Mouse (Mus musculus) thymus, postnatal 14 days (tissue): ENCODE measurements at regions not wholly inside any gene's neighbourhood (a gene's known extent, or its start where the extent isn't known, plus 50 kb on each side); places are given as distances from the start of the nearest gene placed in this dataset.

ENCODE experiments used
- DNase-seq: peaks from one replicate; pipeline ENCODE4 v3.0.0; 2021

DNA sequence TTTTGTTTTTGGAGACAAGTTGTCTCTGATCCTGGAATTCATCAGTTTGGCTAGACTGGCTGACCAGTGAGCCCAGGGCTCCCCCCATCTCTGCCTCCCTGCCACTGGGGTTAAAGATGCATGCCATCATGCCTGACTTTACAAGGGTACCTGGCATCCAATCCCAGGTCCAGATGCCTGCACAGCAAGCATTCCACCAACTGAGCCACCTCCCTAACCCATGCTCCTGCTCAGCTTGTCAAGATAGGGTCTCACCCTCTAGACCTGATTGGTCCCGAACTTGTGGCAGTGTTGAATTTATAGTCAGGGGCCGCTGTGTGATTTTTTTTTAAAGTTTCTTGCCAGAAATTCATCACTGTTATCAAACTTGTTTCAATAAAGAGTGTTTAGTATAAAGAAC is 111.4 kb upstream of the Mkln1 start:
- no peak for DNase-seq

DNA sequence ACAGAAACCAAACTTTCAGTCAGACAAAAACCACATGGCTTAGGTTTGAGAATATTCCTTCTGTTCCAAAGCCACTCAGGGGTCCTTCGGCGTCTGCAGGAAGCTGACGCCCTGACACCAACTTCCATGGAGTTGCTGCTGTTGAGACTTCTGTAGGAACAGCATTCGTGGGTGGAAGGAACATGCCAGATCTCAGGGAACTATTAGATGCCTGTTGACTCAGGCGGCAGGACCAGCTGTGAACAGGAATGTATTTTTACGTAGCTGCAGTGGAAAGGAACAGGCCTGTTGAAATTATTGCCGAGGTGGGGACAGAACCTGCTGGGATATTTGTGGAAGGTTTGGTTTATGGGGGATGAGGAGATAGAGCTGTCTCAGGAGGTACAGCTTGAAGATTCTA is 110.8 kb upstream of the Mkln1 start:
- DNase-seq = no peak

DNA sequence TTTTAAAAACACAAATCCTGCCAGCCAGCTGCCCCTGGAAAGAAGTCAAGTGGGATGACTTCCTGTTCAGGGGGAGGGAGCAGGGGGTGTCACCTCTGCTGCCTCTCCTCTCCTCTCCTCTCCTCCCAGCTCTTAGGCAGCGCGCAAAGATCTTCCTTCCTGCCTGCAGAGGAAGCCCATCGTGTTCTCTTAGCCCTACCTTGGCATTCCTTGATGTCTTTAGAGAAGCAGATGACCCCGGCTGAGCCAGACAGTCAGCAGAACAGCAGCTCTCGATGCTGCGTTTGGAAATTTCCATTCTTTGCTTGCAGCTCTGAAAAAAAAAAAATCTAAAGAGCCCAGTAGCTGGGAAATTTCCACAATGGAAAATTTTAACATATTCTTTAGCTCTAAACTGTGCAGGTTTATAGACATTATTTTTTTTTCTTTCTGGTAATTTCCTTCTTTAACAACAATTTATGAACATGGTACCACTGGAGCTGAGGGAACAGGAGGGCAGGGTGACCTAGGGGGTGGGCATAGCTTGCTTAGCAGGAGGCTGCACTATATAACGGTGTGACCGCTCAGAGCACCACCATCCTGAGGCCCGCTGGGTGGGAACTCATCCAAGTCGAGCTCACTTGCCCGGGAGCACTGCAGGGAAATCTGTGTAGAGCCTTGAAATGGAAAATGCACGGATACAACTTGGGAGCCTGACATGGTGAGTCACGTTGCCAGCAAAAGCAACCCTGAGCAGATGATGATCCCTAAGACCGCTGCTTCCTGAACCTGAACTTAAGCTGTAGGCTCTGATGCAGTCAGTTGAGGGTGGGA is 109.9 kb upstream of the Mkln1 start:
- no peak for DNase-seq

DNA sequence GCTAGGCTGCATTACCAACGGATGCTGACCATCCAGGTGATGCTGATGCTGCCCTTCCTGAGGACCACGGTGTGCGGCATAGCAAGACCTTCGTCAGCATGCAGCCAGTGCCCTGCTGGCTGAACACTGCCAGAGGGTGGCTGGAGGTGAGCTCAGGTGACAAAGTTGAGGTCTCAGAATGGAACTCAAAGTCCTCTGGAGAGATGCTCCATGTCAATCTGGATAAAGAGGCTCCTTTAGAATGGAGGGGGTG is 109.4 kb upstream of the Mkln1 start:
- DNase-seq = no peak

DNA sequence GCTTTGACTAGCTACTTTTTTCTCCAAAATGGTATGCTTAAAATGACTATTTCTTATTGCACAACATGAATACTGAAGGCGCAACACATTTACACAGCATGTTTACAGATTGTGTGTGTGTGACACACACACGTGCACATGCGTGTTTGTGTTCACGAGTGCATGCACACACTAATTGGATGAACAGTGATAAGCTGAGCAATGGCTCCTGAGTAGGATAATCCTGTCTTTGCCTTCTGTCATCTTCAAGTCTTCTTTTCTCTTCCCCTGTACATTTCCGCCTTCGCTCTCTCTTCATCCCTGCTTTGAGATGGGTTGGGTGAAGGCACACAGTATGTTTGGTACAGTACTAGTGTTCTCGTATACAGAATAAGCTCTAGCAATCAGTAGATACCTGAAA is 106.5 kb upstream of the Mkln1 start:
- no peak for DNase-seq

DNA sequence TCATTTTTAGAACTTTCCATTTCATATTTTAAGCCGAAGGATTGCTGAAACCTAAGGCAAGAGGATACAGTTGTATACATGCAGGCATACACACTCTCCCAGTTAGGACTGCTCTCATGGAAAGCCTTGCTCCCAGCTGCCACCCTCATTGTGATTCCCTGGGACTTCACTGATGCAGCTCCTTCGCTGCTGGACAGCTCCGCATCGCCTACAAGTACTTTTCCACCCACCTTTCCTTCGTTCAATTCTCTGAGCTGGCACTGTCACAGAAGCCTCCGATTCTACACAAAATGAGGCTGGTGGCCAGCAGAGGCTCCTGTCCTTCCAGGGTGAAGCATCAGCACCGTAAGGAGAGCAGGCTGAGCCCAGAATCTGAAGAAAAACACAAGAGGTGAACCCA is 105.5 kb upstream of the Mkln1 start:
- no peak for DNase-seq

DNA sequence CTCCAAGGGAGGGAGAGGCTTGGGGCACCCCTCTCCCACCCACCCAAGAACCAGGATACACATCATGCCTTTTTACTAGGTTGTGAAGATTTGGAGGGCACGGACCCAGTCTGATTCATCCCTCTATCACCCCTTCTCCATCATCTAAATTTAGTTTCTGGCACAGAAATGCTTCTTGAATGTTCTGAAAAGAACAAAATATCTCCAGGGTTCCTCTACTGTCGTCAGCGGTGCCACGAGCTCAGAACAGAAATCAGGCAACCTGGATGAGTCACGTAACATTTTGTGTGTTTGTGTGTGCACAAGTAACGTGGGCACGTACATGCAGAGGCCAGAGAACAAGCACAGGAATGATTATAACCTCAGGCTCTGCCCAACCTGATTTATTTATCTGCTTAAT is 99.1 kb upstream of the Mkln1 start:
- no peak for DNase-seq

DNA sequence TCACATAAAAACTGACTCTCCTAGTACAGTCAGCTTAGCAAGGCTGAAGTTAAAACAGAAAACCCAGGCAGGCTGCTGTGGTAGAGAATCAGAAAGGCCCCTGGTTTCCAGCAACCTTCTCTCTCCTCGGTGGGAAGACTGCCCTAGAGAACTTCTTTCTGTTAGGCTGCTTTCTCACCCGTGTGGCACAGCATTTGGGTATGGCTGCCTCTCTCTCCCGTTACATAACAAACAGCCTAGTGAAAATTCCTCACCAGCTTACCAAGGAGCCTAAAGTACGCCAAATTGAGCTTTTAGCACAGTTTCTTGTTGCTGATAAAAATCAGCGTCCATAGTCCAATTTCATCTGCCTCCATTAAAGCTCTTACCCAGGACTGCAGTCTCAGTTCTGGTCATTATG is 92.8 kb upstream of the Mkln1 start:
- DNase-seq = no peak

DNA sequence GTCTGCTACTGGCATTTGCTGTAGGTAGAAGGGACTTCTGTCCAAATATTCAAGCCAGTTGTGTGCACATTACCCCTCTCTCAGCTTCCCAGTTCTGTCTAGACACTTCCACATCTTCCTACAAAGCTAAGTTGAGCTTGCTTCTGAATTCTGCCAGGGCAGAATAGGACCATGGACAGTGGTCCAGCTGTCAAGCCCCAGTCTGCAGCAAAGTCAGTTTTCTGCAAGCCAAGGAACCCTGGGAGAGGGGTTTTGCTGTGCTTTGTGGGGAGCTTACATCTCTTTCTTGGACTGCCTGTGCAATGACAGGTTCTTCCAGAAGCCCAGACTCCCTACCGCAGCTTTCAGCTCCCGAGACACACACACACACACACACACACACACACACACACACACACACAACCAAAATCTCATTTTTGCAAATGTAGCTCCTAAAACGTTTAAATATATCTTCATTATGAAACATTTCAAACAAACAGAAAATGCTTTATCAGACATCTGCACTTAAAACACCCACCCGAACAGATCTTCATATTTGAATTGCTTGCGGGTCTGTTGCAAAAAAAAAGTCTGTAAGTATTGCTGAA is 91.4 kb upstream of the Mkln1 start:
- no peak for DNase-seq

DNA sequence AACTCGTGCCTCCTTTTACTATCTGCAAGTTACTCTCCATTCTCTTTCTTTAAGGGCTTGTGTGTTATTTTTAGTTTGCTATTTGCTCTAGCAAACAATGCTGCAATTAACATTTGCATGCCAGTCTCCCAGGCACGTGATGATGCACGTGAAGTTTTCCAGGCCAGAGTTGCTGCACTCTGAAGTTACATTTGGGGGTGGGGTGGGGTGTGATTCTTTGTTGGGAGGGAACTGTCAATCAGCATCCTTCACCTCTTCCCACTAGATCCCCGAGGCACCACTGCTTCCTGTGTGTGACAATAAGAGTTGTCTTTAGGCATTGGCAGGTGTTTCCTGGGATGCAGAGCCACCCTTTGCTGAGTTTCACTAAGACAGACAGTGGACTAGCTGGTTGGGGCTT is 90.6 kb upstream of the Mkln1 start:
- DNase-seq = no peak

DNA sequence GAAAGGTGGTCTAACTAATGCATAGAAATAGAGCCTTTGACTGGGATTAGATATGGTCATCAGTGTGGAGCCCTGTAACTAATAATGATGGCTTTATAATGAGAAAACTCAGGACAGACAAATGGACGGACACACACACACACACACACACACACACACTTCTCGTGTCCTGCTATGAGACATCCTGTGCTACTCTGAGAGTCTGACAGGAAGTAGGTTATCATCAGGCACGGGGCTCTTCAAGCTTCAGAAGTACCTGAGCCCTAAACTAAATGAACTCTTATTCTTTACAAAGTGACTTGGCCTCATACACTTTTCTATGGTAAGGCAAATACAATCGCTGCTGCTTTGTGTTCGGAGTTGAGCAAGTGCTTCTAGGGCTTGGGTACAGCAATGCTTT is 87.9 kb upstream of the Mkln1 start:
- no peak for DNase-seq

DNA sequence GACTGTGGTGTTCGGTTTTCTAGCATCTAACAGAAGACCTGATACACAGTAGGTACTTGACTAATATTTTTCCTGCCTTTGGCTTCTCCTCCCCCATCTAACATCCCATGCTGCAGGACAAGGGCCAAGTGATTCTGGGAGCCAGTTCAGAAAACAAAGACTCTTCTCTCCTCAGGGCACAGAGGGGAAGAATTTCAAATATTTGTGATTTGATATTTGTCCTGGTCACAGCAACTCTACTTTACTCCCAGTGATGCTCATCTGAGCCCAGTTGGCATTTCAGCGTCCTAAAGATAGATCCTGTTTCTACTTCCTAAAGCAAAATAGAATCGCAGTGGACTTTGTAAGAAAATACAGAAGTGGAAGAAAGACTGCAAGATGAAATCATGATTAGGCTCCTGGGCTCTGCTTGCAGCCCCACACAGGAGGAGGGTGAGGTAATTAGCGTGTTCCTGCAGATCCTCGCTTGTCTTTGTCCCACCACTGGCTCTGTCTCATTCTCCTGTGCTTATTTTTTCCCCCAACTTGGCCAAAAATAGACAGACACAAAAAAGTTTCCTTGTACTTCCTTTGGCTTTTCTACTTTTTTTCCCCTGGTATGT is 84.6 kb upstream of the Mkln1 start:
- DNase-seq = no peak

DNA sequence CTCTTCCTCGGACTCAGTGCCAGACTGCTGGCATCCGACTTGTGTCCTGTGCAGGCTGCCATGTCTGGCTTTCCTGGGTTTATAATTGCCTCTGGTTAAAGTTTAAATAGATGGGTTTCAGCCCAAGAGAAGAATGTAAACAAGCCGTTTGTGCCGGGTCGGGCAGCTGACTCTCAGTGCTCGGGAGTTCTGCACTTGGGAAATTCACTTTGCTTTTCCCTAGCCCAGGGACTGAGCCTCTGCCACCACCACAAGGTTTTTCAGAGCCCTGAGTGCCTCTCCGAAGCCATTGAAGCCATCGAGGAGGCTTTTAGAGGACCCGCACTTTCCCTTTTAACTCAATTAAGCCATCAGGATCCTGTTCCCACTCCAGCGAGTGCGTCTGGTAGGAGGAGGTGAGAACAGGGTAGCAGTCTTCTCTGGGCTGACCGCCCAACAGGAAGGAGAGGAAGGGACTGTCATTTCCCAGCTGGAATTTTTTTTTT is 80.8 kb upstream of the Mkln1 start:
- DNase-seq = no peak

DNA sequence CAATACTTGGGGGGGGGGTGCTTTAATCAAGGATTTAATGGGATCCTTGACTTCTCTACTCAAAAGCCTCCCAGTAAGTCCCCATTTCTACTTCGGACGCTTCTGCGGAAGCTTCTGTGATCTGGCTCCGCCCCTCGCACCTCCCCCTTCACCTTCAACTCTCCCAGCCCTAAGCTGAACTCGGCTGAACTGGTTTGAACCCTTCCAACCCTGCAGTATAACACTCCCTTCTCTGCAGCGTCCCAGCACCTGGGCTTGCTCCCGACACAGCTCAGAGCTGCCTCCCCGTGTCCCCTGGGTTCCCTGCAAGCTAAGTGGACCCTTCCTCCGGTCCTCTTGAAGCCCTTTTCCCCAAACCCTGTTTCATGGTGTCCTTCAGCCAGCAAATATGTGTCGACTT is 80.0 kb upstream of the Mkln1 start:
- peak; percentile 78 for DNase-seq

DNA sequence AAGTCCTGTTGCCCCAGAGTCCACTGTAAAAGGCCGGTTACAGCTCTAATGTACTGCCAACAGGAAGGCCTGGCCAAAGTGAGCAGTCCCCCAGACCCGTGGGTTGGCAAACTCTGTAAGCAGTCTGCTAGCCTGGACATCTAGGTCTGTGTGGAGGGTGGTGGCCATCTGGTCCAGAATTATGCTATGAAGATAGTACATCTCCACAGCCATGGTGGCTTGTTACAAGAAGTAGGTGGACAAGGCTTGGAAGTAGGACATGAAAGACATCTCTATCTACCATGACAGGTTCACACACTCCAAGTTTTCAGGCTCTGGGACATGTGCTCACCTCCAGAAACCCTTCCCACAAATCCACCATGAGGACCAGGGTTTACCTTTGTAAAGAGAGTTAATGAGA is 79.1 kb upstream of the Mkln1 start:
- no peak for DNase-seq

DNA sequence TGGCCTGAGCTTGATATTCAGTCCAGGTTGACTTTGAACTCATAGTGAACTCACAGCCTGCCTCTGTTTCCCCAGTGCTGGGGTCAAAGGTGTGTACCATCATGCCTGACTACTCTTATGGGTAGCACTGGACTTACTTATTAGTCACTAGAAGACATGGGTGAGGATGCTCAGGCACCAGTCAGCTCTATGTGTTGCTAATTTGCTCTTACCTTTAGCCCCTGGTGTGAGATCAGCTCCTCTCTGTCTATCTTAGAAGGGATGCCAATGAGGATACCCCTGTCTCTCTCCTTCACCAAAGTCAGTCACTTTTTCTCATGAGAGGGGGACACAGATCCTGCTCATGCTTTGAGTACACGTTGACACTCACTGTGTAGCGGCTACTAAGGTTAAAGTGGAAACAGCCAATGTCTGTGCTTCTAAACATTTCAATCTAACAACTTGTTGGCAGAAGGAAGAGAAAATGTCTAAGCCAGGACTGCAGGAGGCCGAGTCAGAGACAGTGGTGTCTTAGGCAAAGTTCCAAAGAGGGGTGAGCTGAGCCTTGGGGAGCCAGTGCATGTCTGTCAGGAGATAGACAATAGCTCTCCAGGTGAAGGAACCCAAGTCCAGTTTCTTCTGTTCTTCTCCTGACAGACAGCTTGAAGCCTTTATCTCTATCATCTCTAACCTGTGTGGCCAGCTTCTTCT is 78.2 kb upstream of the Mkln1 start:
- no peak for DNase-seq

DNA sequence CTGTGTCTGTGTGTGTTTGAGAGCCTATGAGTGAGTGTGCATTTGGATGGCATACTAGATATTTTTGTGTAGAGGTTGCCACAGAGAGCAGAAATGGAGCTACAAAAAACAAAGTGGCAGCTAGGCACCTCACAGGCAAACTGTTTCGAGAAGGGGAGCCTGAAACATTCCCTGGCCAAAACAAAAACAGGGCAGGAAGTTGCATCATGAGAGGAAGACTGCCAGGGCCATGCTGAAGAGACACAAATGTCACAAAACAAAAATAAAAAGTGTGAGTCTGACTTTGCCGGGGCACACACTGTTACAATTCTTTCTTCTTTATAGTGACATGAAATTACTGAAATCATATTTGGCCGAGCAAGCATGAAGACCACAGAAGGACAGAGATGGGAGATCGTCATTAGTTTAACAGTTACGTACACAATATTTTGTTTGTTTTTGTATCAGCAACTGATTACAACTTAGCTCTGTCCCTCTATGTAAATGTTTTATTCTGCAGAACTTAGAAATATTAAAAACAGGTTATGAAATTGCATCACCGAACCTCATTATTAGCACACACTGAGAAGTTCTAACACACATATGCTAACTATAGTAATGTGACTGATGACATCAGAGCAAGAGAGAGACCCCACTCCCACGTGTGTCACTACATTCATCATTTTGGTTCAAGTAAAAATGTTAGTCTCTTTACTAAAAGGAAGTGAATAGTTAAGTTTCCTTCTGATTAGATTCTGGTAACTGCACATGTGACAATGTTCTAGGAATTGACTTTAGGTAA is 77.3 kb upstream of the Mkln1 start:
- DNase-seq = no peak

DNA sequence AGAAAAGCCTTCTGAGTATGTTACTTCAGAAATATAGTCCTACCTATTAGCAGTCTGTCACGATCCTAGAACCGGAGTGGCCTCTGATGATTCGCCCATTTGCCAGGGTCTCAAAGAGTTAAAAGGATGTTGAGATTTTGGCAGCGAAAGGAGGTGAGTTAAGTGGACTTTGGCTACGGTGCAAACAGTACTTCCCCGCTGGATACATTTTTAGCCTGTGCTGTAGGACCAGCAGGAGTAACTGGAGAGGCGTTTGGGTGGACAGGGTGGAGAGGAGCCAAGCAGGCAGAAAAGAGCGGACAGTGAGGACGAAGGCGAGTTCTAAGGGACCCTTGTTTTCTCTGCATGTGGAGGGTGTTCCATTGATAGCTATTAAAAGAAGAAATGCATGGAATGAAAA is 76.6 kb upstream of the Mkln1 start:
- DNase-seq = no peak

DNA sequence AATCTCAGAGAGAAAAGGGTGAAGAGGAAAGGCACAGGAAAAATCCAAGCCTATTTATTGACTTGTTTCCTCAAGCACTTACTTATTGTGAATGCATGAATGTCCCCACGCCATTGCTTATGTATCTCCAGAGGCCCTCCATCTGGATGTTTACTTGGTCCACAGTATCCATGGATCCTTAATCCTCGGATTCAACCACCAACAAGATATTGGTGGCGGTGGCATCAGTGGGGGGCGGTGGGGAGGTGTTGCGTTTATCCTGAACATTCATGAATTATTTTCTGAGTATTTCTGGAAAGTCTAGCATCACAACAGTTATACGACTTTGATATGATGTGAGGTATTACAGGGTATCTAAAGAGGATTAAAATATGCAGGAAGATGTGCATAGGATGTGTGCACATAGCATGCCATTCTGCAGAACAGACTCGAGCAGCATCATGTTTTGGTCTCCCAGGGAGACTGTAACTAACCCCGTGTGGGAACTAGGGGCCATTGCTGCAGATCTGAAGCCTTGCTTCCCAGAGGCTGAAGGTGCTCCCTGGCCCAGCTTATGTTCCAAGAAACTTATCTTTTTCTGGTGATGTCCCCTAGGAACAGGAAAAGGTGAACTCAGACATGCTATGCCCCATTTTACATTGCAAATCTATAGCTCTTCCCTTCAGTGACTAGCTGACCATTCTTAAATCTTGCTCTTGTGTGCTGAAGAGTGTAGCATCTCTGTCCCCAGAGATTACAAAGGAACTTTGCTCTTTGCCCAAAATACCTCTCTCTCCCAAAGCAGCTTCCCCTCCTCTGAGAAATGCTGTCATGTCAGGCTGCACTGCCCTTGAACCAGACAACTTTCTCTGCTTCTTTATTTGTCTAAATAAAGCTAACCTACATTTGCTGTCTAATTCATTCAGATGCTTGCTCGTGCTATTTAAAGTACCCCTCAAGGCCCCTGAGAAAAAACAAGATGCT is 75.0 kb upstream of the Mkln1 start:
- no peak for DNase-seq

DNA sequence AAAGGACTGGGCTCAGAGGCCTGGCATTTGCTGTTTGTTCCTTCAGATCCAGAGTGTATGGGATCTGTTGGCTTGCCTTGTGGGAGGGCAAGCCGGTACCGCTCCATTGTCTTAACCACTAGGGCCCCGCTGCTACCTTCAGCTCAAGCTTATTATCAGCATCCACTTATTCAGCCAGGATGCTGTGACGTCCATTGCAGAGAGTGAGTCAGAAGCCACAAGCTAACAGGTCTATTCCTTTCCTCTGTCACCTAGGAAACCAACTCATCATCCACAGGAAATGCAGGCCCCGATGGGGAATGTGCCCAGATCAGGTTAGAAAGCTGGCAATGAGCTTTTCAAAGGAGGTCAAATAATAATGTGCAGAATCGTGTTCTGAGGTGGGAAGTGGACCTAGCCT is 73.8 kb upstream of the Mkln1 start:
- DNase-seq = no peak

DNA sequence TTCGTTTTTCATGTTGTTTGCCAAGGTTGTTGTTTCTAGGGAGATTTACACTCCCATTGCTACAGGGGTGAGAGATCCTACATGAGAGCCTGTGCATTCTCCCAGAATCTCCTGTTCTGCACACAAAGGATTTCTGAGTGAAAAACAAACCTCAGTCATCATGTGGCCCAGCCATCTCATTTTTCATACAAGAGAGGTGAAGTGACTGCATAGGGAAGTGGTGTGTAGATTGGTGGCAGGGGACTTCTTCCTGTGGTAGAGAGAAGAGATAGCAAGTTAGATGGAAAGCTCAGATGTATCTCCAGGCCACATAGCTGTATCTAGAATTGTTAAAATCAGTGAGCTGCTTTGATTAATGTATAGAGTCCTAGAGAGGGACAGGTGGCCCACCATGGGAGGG is 72.9 kb upstream of the Mkln1 start:
- no peak for DNase-seq

DNA sequence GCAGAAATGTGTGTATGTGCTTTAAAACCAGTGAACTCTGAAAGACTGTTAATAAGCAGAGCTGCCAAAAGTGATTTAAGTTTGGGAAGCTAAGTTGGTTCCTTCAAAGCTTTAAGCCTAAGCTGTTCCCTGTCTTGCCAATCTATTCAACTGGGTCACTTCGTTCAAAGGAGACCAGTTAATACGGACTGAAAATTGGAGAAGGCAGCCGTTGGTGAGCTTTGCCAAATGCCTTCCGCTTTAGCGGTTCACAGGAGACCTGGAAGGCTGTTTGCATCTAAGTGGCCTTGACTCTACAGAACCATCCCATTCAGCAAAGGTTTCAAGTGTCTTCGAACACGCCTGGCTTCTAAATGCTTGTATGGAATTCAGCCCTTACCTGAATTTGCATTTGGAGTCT is 68.2 kb upstream of the Mkln1 start:
- DNase-seq = no peak
